Mouse (Mus musculus) liver, postnatal 0 days (tissue): Measurements from ENCODE around the gene Sco2.

Source experiments
- CTCF ChIP-seq: sonication (generic); IDR thresholded peaks from 2 replicates; pipeline ENCODE4 v1.5.1; 2016; ENCODE audit warnings: antibody characterized with exemption, low read depth
- EP300 ChIP-seq: IDR thresholded peaks from 2 replicates; pipeline ENCODE4 v1.6.1; 2016; ENCODE audit warnings: antibody characterized with exemption, low read depth, mild to moderate bottlenecking

GRCm38 (mm10) chr15:89377362-89377761, 3.7 kb upstream of the Sco2 start:
- no peak for TF ChIP-seq CTCF
- TF ChIP-seq EP300 = no peak
